Mouse (Mus musculus) embryonic facial prominence, embryonic 12.5 days (tissue): ENCODE results near the gene Srgap1. TPM values are rescaled to one million over a fixed set of nuclear protein-coding genes. Genes with fewer than 3 reads are reported as not detected.
"Not testable (repeated sequence)": the region's sequence is repeated elsewhere in the genome, so short reads cannot be mapped to it uniquely, and the experiment has no call there.

Experiments
- ATAC-seq: fragments of 200-750 bp; cut with Nextera tagmentation; 2 replicates; pipeline ENCODE4 v1.8.0; 2017; ENCODE audit not compliant: insufficient number of reproducible peaks, insufficient read depth, low FRiP score, low TSS enrichment
- H3K27ac ChIP-seq: fragments of 300-500 bp; sonication (generic); 2 replicates; pipeline ENCODE4 v1.5.1; 2016; ENCODE audit warnings: mild to moderate bottlenecking
- H3K27me3 ChIP-seq: fragments of 300-500 bp; sonication (generic); 2 replicates; pipeline ENCODE4 v1.6.1; 2016; ENCODE audit warnings: mild to moderate bottlenecking, moderate library complexity
- H3K36me3 ChIP-seq: fragments of 300-500 bp; sonication (generic); 2 replicates; pipeline ENCODE4 v1.6.1; 2016; ENCODE audit warnings: mild to moderate bottlenecking
- H3K4me1 ChIP-seq: fragments of 300-500 bp; sonication (generic); 2 replicates; pipeline ENCODE4 v1.6.1; 2016
- H3K4me2 ChIP-seq: fragments of 300-500 bp; sonication (generic); replicated peaks from 2 replicates; pipeline ENCODE4 v1.6.1; 2016; ENCODE audit warnings: mild to moderate bottlenecking, moderate library complexity
- H3K4me3 ChIP-seq: fragments of 300-500 bp; sonication (generic); 2 replicates; pipeline ENCODE4 v1.5.1; 2016; ENCODE audit warnings: mild to moderate bottlenecking
- H3K9ac ChIP-seq: fragments of 300-500 bp; sonication (generic); 2 replicates; pipeline ENCODE4 v1.6.1; 2016; ENCODE audit warnings: mild to moderate bottlenecking, moderate library complexity
- H3K9me3 ChIP-seq: fragments of 300-500 bp; sonication (generic); 2 replicates; pipeline ENCODE4 v1.6.1; 2016; ENCODE audit warnings: mild to moderate bottlenecking, moderate library complexity
- WGBS: fragments of 180-500 bp; shearing (Covaris S2); methylation state at CpG from one replicate; pipeline ENCODE4 v1.1.7; 2016; 5-methylcytosine and 5-hydroxymethylcytosine counted together
- polyA plus RNA-seq: library from polyadenylated mRNA; unstranded; fragments of >200 nt; fragmentation: Nextera tagmentation; extraction: Ambion mirVana; gene quantifications from 2 replicates; pipeline ENCODE4 v1.2.1, GENCODE M21; 2016

The Srgap1 gene
- polyA plus RNA-seq, 1 experiment from 2014 or later: 19.6 TPM

DNA sequence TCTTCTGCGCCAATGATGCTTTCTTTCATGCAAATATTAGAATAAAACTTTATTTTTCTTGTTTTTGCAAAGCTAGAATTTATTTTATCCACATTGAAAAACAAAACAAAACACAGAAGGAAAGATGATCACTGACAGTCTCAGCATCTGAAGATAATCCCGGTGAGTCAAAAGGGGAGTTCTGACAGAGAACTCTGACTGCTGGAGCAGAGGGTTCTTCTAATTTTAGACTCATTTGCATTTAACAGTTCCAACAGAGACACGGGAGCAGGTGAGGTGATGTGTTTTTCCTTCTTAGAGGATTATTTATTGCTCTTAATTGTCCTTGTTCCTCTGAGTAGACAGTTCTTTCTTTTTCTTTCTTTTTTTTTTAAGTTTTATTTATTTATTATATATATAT lies 271.1 kb downstream of the Srgap1 start:
- Histone ChIP-seq H3K4me2 (no peak overlapping the region), H3K27ac (no peak overlapping the region), H3K4me1 (no peaks in the 10 kb centered on the region), H3K36me3 (no peaks in the 10 kb centered on the region), H3K9ac (no peak overlapping the region), H3K27me3 (no peaks in the 10 kb centered on the region), H3K4me3 (no peak overlapping the region), H3K9me3 (no peaks in the 10 kb centered on the region)
- no peak for ATAC-seq
- 59% methylated on average over 3 of the region's 3 CpGs for WGBS

DNA sequence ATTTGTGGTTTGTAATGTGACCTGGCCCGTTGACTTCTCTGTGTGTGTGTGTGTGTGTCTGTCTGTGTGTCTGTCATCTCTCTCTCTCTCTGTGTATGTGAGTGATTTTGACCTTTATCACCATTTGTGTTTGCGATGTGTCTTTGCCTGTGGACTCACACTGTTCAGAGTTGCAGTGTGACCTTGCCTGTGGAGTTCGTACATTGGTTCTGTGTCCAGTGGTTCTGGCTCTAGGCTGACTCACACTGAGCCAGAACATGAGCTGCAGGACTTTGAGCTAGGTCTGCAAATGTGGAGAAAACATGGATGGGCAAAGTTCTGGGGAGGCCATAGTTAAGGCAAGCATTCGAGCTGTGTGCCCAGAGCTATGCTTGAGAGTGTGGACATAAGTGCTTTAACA lies 273.3 kb downstream of the Srgap1 start:
- Histone ChIP-seq H3K9me3 (no peaks in the 10 kb centered on the region), H3K27ac (no peak overlapping the region), H3K4me3 (no peak overlapping the region), H3K27me3 (no peaks in the 10 kb centered on the region), H3K9ac (no peak overlapping the region), H3K4me2 (no peak overlapping the region), H3K4me1 (no peaks in the 10 kb centered on the region), H3K36me3 (no peaks in the 10 kb centered on the region)
- no peak for ATAC-seq
- WGBS: 78% methylated on average over 4 of the region's 4 CpGs

GRCm38 (mm10) chr10:121770624-121771577 lies 276.2 kb downstream of the Srgap1 start:
- Histone ChIP-seq H3K4me2 (peak overlapping the region; percentile 24; the same call in 1 of the 2 replicates), H3K27ac (no peak overlapping the region), H3K36me3 (no peaks in the 10 kb centered on the region), H3K9me3 (no peaks in the 10 kb centered on the region), H3K9ac (no peak overlapping the region), H3K4me1 (no peaks in the 10 kb centered on the region), H3K27me3 (no peaks in the 10 kb centered on the region), H3K4me3 (no peak overlapping the region)
- 48% methylated on average over 20 of the region's 20 CpGs for WGBS
- ATAC-seq: peak; percentile 10; the same call in 1 of the 2 replicates

GRCm38 (mm10) chr10:121769711-121770110 lies 277.4 kb downstream of the Srgap1 start:
- no peak overlapping the region for H3K4me3 ChIP-seq
- no peak for ATAC-seq
- H3K27me3 ChIP-seq: no peaks in the 10 kb centered on the region
- no peaks in the 10 kb centered on the region for H3K4me1 ChIP-seq
- WGBS: 89% methylated on average over 5 of the region's 5 CpGs
- no peaks in the 10 kb centered on the region for H3K36me3 ChIP-seq
- H3K9me3 ChIP-seq: no peaks in the 10 kb centered on the region
- no peak overlapping the region for H3K4me2 ChIP-seq
- no peak overlapping the region for H3K9ac ChIP-seq
- no peak overlapping the region for H3K27ac ChIP-seq

GRCm38 (mm10) chr10:121767295-121767694 lies 279.8 kb downstream of the Srgap1 start:
- not testable (repeated sequence) for H3K4me3 ChIP-seq, H3K27me3 ChIP-seq, ATAC-seq, H3K9me3 ChIP-seq, H3K4me1 ChIP-seq, H3K9ac ChIP-seq, H3K36me3 ChIP-seq, H3K4me2 ChIP-seq, H3K27ac ChIP-seq
- WGBS: 73% methylated on average over 3 of the region's 3 CpGs

DNA sequence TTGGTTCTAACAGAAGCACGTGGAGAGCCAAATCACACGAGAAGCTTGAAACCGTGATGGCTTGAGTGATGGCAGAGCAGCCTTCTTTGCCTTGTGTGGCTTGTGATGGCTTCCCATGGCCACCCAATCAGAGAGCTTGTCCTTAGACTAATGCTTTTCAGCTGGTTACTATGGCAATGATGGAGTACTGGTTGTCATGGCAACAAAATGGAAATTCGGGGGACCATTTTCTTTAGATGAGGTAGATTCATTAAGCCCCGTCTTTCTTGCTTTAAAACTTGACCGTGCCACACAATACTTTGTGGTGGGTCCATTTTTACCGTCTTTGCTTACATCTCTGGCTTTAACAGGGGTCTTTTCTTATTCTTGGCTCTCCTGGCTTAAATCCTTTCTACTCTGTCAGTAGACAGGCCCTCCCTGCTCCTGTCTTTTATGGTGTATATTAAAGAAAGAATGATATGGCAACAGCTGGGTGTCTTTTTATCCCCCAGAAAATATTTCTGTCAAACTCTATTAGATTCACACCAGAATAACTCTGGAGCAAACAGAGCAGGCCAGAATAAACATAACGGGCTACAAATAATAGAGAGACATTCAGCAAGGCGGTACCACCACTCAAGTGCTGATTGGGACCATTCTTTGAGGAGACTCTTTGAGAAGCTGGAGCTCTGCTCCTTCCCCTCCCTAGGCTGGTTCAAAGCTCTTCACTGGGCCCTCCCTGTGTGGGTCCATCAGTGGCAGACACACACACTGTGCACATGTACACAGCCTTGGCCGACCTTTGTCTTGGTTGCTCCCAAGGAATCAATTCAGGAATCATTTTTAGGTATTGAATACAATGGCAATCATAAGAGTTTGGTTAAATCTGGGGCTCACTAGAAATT lies 281.7 kb downstream of the Srgap1 start:
- Histone ChIP-seq H3K9ac (no peak overlapping the region), H3K4me2 (no peak overlapping the region), H3K4me1 (no peaks in the 10 kb centered on the region), H3K9me3 (no peaks in the 10 kb centered on the region), H3K36me3 (no peaks in the 10 kb centered on the region), H3K27me3 (no peaks in the 10 kb centered on the region), H3K4me3 (no peak overlapping the region), H3K27ac (no peak overlapping the region)
- no peak for ATAC-seq
- WGBS: 78% methylated on average over 10 of the region's 10 CpGs

- H3K36me3 ChIP-seq: no peaks in the 10 kb centered on the region
- H3K27ac ChIP-seq: no peak overlapping the region
- no peak overlapping the region for H3K9ac ChIP-seq
- ATAC-seq: no peak
- 84% methylated on average over 13 of the region's 13 CpGs for WGBS
- no peak overlapping the region for H3K4me2 ChIP-seq
- no peaks in the 10 kb centered on the region for H3K9me3 ChIP-seq
- H3K4me3 ChIP-seq: no peak overlapping the region
- no peaks in the 10 kb centered on the region for H3K4me1 ChIP-seq
- no peaks in the 10 kb centered on the region for H3K27me3 ChIP-seq
Observed at GRCm38 (mm10) chr10:121764469-121765173, 282.5 kb downstream of the Srgap1 start.

DNA sequence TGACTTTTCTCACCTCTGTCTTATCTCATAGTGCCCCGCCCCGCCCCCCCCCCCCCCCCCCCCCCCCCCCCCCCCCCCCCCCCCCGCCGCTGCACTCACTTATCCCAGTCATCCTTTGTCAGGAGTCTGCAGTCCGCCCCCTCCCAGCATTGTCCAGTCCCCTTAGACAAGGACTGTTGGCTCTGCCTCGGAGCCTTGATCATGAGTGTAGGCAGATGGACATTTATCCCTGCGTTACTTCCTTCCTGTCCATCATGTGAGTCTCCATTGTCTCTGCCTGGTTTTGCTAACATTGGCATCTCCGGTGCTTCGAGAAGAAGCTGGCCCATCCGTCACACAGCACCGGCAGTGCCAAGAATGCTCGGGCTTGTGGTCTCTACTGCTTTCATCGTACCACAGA lies 283.9 kb downstream of the Srgap1 start:
- Histone ChIP-seq H3K27me3 (no peaks in the 10 kb centered on the region), H3K4me1 (no peaks in the 10 kb centered on the region), H3K4me2 (no peak overlapping the region), H3K9ac (no peak overlapping the region), H3K27ac (no peak overlapping the region), H3K36me3 (no peaks in the 10 kb centered on the region), H3K4me3 (no peak overlapping the region), H3K9me3 (no peaks in the 10 kb centered on the region)
- 83% methylated on average over 9 of the region's 13 CpGs for WGBS
- ATAC-seq: no peak

GRCm38 (mm10) chr10:121762141-121762540 lies 285.0 kb downstream of the Srgap1 start:
- 75% methylated on average over 9 of the region's 9 CpGs for WGBS

DNA sequence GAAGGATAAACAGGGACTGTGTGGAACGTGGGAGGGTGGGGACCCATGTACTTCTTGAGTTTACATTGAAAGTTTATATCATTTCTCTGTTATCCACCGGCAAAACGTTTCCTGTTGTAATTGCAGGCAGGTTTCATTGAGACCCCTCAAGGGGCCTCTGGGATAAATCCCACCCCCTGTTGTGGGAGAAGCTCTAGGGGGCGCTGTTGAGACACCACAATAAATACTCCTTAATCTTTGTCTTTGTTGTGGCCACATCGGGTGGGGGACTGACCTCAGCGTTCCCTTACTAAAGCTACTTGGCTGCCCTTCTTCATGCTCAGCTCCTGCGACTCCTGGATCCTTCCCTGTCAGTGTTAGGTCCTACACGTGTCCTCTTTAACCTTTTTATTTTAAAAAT lies 288.0 kb downstream of the Srgap1 start:
- no peak for ATAC-seq
- WGBS: 42% methylated on average over 8 of the region's 8 CpGs
- no peak overlapping the region for H3K4me3 ChIP-seq

More at GRCm38 (mm10) chr10:121762141-121762540, 285.0 kb downstream of the Srgap1 start:
- Histone ChIP-seq H3K4me3 (no peak overlapping the region), H3K4me2 (no peak overlapping the region), H3K9ac (no peak overlapping the region), H3K4me1 (no peaks in the 10 kb centered on the region), H3K27me3 (no peaks in the 10 kb centered on the region), H3K27ac (no peak overlapping the region), H3K36me3 (no peaks in the 10 kb centered on the region), H3K9me3 (no peaks in the 10 kb centered on the region)
- no peak for ATAC-seq

DNA sequence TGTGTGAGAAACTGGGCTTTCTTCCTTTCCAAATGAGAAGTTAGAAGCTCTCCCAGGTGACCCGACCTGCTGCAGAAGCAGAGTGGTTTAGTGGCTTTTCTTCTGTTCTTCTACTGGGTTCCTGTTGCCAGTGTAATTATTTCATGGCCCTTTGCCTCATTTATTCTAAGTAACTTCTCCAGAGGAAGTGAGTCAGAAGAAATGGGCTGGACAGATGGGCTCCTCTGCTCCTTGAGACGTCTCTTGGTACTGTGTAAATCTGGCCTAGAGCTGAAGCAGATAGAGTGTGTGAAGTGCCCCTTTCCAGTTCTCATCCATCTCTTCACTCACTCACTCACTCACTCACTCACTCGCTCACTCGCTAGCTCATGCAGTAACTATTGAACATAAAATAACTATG lies 290.4 kb downstream of the Srgap1 start:
- Histone ChIP-seq H3K27ac (no peak overlapping the region), H3K4me1 (no peaks in the 10 kb centered on the region), H3K9me3 (no peaks in the 10 kb centered on the region), H3K9ac (no peak overlapping the region), H3K36me3 (0 out of 2 replicates have a peak, but pooled peaks cover under 1% of the 10 kb centered on the region), H3K4me3 (no peak overlapping the region), H3K4me2 (no peak overlapping the region), H3K27me3 (no peaks in the 10 kb centered on the region)
- WGBS: 83% methylated on average over 4 of the region's 4 CpGs
- no peak for ATAC-seq

More for the DNA sequence above, 288.0 kb downstream of the Srgap1 start:
- H3K27me3 ChIP-seq: no peaks in the 10 kb centered on the region
- no peak overlapping the region for H3K4me2 ChIP-seq
- H3K4me1 ChIP-seq: no peaks in the 10 kb centered on the region
- H3K36me3 ChIP-seq: no peaks in the 10 kb centered on the region
- no peak overlapping the region for H3K27ac ChIP-seq
- no peaks in the 10 kb centered on the region for H3K9me3 ChIP-seq
- no peak overlapping the region for H3K9ac ChIP-seq
